27 mouse cellular contexts compared by ENCODE assay signal in genomic region chr1:57204331-57204730, GRCm38 (mm10).
DNase-seq lines count a peak whose midpoint lies in the region; ATAC-seq and TF ChIP-seq lines count a peak whose summit lies in the region.
"Had no signal": no experiment of that assay in that cellular context is flagged by ENCODE, and none has a peak within 500 bp of the region (broad histone marks: within the 10 kb centered on the region; RNA-seq: fewer than 3 reads in every experiment).

No protein-coding gene starts in this region.

- no peak for ATAC-seq in liver, postnatal 0 days
- peak; percentile 75 for ATAC-seq in intestine, embryonic 15.5 days
- ATAC-seq in stomach, embryonic 16.5 days (ENCODE audit: insufficient read depth, low FRiP score), result peak; percentile 58; the same call in 1 of the 2 replicates
- no peak for ATAC-seq in forebrain, embryonic 13.5 days
- ATAC-seq: activated CD4-positive, CD25-positive, alpha-beta regulatory T cell, adult 4 months; forebrain, embryonic 15.5 days had no signal

- 0 out of 2 replicates have a peak, but pooled peaks cover 2% of the 10 kb centered on the region for H3K27me3 ChIP-seq in liver, adult 2 months (ENCODE audit: control insufficient read depth, insufficient read depth, low read length)
- no peaks in the 10 kb centered on the region for H3K27me3 ChIP-seq in liver, postnatal 0 days (ENCODE audit: insufficient read depth, low read length)
- no peaks in the 10 kb centered on the region for H3K27me3 ChIP-seq in intestine, embryonic 15.5 days (replicated peaks)
- peaks cover 6% of the 10 kb centered on the region; the same call in 1 of the 2 replicates for H3K27me3 ChIP-seq in stomach, embryonic 16.5 days (ENCODE audit: control insufficient read depth, insufficient read depth, low read length)
- H3K27me3 ChIP-seq in forebrain, embryonic 13.5 days, result no peaks in the 10 kb centered on the region
- H3K27me3 ChIP-seq in limb, embryonic 10.5 days (ENCODE audit: low read depth, poor library complexity, severe bottlenecking), result peaks cover 35% of the 10 kb centered on the region
- H3K27me3 ChIP-seq: forebrain, embryonic 15.5 days; liver, embryonic 13.5 days had no signal

- TF ChIP-seq CTCF in liver, adult 2 months (IDR thresholded peaks at IDR 0.05; ENCODE audit: low read depth, low read length), result no peak
- TF ChIP-seq CTCF in liver, postnatal 0 days (IDR thresholded peaks at IDR 0.05; ENCODE audit: low read depth), result no peak

- no peak overlapping the region for H3K27ac ChIP-seq in liver, adult 2 months (replicated peaks; ENCODE audit: insufficient read depth, low read depth, low read length)
- H3K27ac ChIP-seq in liver, postnatal 0 days (ENCODE audit: low read depth), result no peak overlapping the region
- H3K27ac ChIP-seq in intestine, embryonic 15.5 days, result no peak overlapping the region
- no peak overlapping the region for H3K27ac ChIP-seq in stomach, embryonic 16.5 days (ENCODE audit: low read length)
- no peak overlapping the region for H3K27ac ChIP-seq in forebrain, embryonic 13.5 days
- H3K27ac ChIP-seq in limb, embryonic 10.5 days, result no peak overlapping the region
- H3K27ac ChIP-seq: embryonic facial prominence, embryonic 15.5 days; forebrain, embryonic 15.5 days; gastrocnemius, adult 2 months; hindbrain, embryonic 13.5 days; liver, embryonic 13.5 days; midbrain, embryonic 10.5 days had no signal

- TF ChIP-seq EP300 in liver, postnatal 0 days (IDR thresholded peaks at IDR 0.05; ENCODE audit: low read depth), result no peak

- whole genome bisulfite sequencing in liver, adult 2 months, result 37% methylated on average over 3 of the region's 3 CpGs
- WGBS in liver, postnatal 0 days (ENCODE audit: insufficient replicate concordance), result 40% methylated on average over 3 of the region's 3 CpGs
- 34% methylated on average over 3 of the region's 3 CpGs for WGBS in intestine, embryonic 15.5 days
- 33% methylated on average over 3 of the region's 3 CpGs for whole genome bisulfite sequencing in stomach, embryonic 16.5 days
- 63% methylated on average over 3 of the region's 3 CpGs for WGBS in forebrain, embryonic 13.5 days
- WGBS in limb, embryonic 10.5 days, result 59% methylated on average over 3 of the region's 3 CpGs

- no peaks in the 10 kb centered on the region for H3K79me2 ChIP-seq in liver, adult 2 months (ENCODE audit: control insufficient read depth, insufficient read depth, low read length)

- H3K4me2 ChIP-seq in liver, postnatal 0 days (ENCODE audit: low read depth, low read length), result no peak overlapping the region
- H3K4me2 ChIP-seq in intestine, embryonic 15.5 days (replicated peaks), result no peak overlapping the region
- no peak overlapping the region for H3K4me2 ChIP-seq in stomach, embryonic 16.5 days (ENCODE audit: low read depth, low read length)
- H3K4me2 ChIP-seq in forebrain, embryonic 13.5 days, result no peak overlapping the region
- H3K4me2 ChIP-seq: embryonic facial prominence, embryonic 15.5 days; forebrain, embryonic 15.5 days; heart, embryonic 11.5 days; hindbrain, embryonic 13.5 days; liver, embryonic 13.5 days; lung, embryonic 14.5 days had no signal

- no peak for TF ChIP-seq POLR2A in liver, adult 2 months (IDR thresholded peaks at IDR 0.05; ENCODE audit: extremely low read depth, insufficient read depth, low read length)

- DNase-seq in liver, adult 2 months (ENCODE audit: extremely low read depth, low read depth, low spot score), result peak; percentile 2
- no peak for DNase-seq in liver, postnatal 0 days
- DNase-seq in 416B (ENCODE audit: low read depth), result peak; percentile 73
- DNase-seq in limb, embryonic 10.5 days (ENCODE audit: low spot score), result no peak
- DNase-seq: adrenal gland, adult 2 months; adrenal gland, postnatal 36 days; B cell, adult 2 months; cerebellum, adult 2 months; cerebellum, postnatal 14 days; gastrocnemius, adult 2 months; heart, postnatal 4 days; kidney, adult 2 months; kidney, postnatal 36 days; liver, embryonic 13.5 days; lung, embryonic 14.5 days; retina, postnatal 1 day; right cerebral cortex, postnatal 14 days had no signal

- H3K4me1 ChIP-seq in liver, adult 2 months (ENCODE audit: control insufficient read depth, insufficient read depth, low read length), result no peaks in the 10 kb centered on the region
- H3K4me1 ChIP-seq in liver, postnatal 0 days (ENCODE audit: insufficient read depth), result no peaks in the 10 kb centered on the region
- 0 out of 2 replicates have a peak, but pooled peaks cover 4% of the 10 kb centered on the region for H3K4me1 ChIP-seq in intestine, embryonic 15.5 days (replicated peaks)
- peaks cover 6% of the 10 kb centered on the region; the same call in 1 of the 2 replicates for H3K4me1 ChIP-seq in stomach, embryonic 16.5 days (ENCODE audit: control insufficient read depth, insufficient read depth, low read length)
- H3K4me1 ChIP-seq in forebrain, embryonic 13.5 days, result peaks cover 5% of the 10 kb centered on the region
- H3K4me1 ChIP-seq in limb, embryonic 10.5 days, result peaks cover 10% of the 10 kb centered on the region
- H3K4me1 ChIP-seq: embryonic facial prominence, embryonic 15.5 days; liver, embryonic 13.5 days had no signal

- no peak overlapping the region for H3K4me3 ChIP-seq in liver, adult 2 months (ENCODE audit: insufficient read depth, low read depth, low read length)
- H3K4me3 ChIP-seq in liver, postnatal 0 days (ENCODE audit: low read depth, low read length), result no peak overlapping the region
- no peak overlapping the region for H3K4me3 ChIP-seq in intestine, embryonic 15.5 days (replicated peaks)
- H3K4me3 ChIP-seq in stomach, embryonic 16.5 days (replicated peaks; ENCODE audit: low read length), result no peak overlapping the region
- H3K4me3 ChIP-seq in forebrain, embryonic 13.5 days, result no peak overlapping the region
- no peak overlapping the region for H3K4me3 ChIP-seq in limb, embryonic 10.5 days
- H3K4me3 ChIP-seq: embryonic facial prominence, embryonic 15.5 days; forebrain, embryonic 15.5 days; gastrocnemius, adult 2 months; hindbrain, embryonic 13.5 days; liver, embryonic 13.5 days; midbrain, embryonic 10.5 days; myocyte had no signal

- H3K9ac ChIP-seq in liver, adult 2 months (ENCODE audit: low read depth, low read length), result no peak overlapping the region
- no peak overlapping the region for H3K9ac ChIP-seq in liver, postnatal 0 days (replicated peaks)
- H3K9ac ChIP-seq in intestine, embryonic 15.5 days, result no peak overlapping the region
- H3K9ac ChIP-seq in stomach, embryonic 16.5 days (ENCODE audit: low read length), result no peak overlapping the region
- no peak overlapping the region for H3K9ac ChIP-seq in forebrain, embryonic 13.5 days
- H3K9ac ChIP-seq: embryonic facial prominence, embryonic 15.5 days; forebrain, embryonic 15.5 days; hindbrain, embryonic 13.5 days; liver, embryonic 13.5 days; lung, embryonic 14.5 days had no signal

- H3K9me3 ChIP-seq in liver, postnatal 0 days (ENCODE audit: low read length), result no peaks in the 10 kb centered on the region
- H3K9me3 ChIP-seq in intestine, embryonic 15.5 days, result no peaks in the 10 kb centered on the region
- no peaks in the 10 kb centered on the region for H3K9me3 ChIP-seq in stomach, embryonic 16.5 days (replicated peaks; ENCODE audit: control insufficient read depth, low read length)
- H3K9me3 ChIP-seq in forebrain, embryonic 13.5 days (replicated peaks), result no peaks in the 10 kb centered on the region
- no peaks in the 10 kb centered on the region for H3K9me3 ChIP-seq in limb, embryonic 10.5 days (replicated peaks)
- H3K9me3 ChIP-seq: embryonic facial prominence, embryonic 15.5 days; forebrain, embryonic 15.5 days; hindbrain, embryonic 13.5 days; liver, embryonic 13.5 days; midbrain, embryonic 10.5 days had no signal

- H3K36me3 ChIP-seq in liver, adult 2 months (ENCODE audit: control insufficient read depth, insufficient read depth, low read length), result no peaks in the 10 kb centered on the region
- H3K36me3 ChIP-seq in liver, postnatal 0 days (replicated peaks; ENCODE audit: insufficient read depth, low read length), result no peaks in the 10 kb centered on the region
- no peaks in the 10 kb centered on the region for H3K36me3 ChIP-seq in intestine, embryonic 15.5 days
- H3K36me3 ChIP-seq in stomach, embryonic 16.5 days (ENCODE audit: control insufficient read depth, insufficient read depth, low read length), result no peaks in the 10 kb centered on the region
- no peaks in the 10 kb centered on the region for H3K36me3 ChIP-seq in forebrain, embryonic 13.5 days (ENCODE audit: poor library complexity, severe bottlenecking)
- H3K36me3 ChIP-seq in limb, embryonic 10.5 days, result no peaks in the 10 kb centered on the region
- H3K36me3 ChIP-seq: embryonic facial prominence, embryonic 15.5 days; forebrain, embryonic 15.5 days; hindbrain, embryonic 13.5 days; liver, embryonic 13.5 days; midbrain, embryonic 10.5 days had no signal

Comparison
In these comparisons a context has a peak if more than half of its experiments do, and no peak if none do; other contexts are left out.
1. DNase-seq: peak in liver, adult 2 months (single experiment) and 416B (single experiment); none in liver, postnatal 0 days (single experiment) and limb, embryonic 10.5 days (single experiment).
2. ATAC-seq: peak in intestine, embryonic 15.5 days (single experiment) and stomach, embryonic 16.5 days (single experiment); none in liver, postnatal 0 days (single experiment) and forebrain, embryonic 13.5 days (single experiment).